Mouse (Mus musculus) spleen, postnatal 10 days (tissue): ENCODE measurements around the gene Bcat1.
"Not testable (repeated sequence)": the region's sequence is repeated elsewhere in the genome, so short reads cannot be mapped to it uniquely, and the experiment has no call there.

Experiments used
- DNase-seq, 2 experiments: peaks; one replicate each; pipeline ENCODE4 v3.0.0; 2021 to 2022; ENCODE audit warnings: low spot score in 2 of 2

Gene Bcat1

GRCm38 (mm10) chr6:145093038-145093622 is 17.1 kb upstream of the Bcat1 start:
- DNase-seq: not testable (repeated sequence)

DNA sequence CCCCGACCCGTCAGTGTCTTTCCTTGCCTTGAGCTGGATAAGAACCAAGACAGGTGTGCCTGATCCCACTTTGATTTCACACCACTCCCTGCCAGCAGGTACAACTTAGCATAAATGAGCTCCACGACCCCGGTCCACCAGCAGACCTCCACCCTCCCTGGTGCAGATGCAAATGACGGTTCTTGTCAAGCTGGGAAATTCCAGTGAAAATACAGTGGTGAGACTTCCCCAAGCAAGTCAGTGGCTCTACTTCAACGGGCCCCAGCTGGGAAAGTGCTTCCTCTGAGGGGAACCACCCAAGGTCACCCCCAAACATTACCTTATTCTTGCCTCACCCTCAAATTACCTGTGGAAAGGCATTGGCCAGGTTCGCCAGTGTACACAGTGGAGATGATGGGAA is 16.0 kb upstream of the Bcat1 start:
- DNase-seq: no peak

DNA sequence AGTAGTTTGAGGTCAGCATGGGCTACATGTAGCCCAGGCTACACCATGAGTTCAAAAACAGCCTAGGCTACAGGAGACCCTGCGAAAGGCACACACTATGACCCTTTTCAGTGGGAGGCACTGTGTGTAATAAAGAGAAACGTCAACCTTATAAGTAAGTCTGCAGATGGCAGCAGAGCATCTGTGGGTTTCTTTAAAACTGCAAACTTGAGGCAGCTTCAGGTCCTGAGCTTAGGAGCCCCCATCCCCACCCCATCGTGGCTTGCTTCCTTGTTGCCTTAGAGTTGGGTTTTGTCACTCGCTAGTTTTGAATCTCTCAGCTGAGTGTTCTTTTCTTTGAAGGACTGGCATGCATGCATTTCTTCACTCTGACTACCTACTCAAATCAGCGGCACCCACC is 14.9 kb upstream of the Bcat1 start:
- no peak for DNase-seq

DNA sequence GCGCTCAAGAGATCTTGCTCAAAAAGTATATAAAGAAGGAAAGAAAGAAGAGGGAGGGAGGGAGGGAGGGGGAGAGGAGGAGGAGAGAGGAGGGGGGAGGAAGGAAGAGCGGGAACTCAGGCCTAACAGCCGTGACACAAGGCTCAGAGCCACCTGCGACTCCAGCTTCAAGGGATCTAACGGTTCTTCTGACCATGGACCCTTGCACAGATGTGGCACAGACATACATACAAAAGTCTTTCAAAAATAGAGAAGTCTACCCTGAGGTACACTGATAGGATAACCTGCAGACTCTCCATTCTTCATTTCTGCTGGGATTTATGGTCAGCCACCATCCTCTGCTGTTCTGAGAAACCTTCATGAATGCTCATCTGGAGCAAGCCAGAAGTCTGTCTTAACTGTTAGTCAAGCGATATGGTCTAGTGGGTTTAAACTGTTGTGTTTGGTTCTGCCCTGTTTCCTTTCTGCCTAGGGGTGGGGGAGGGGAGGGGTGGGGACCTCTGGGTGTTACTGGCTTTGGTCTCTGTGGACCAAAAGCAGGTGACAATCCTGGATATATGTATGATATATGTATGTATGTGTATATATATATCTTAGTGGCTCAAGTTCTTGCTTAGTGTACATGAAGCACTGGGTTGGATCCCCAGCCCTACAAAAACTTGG is 14.3 kb upstream of the Bcat1 start:
- DNase-seq: no peak

DNA sequence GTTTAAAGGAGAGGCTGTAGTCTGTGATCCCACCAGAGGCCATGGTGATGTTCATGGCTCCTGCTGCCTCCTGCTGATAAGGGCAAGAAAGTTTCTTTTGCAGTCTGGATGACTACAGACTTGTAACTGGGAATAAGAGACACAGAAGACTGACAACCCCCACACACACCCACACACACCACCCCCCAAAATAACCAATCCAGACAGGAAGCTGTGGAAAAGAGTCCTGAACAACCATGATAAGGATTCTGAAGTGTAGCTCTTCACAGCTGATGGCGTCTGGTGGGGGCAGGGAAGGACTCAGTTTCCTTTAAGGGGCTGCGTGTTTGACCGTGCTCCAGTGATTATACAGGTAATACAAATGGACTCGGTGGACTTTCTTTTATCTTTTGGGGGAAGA is 13.4 kb upstream of the Bcat1 start:
- DNase-seq: no peak

GRCm38 (mm10) chr6:145088451-145089113 is 12.6 kb upstream of the Bcat1 start:
- no peak for DNase-seq

GRCm38 (mm10) chr6:145084343-145085117 is 8.5 kb upstream of the Bcat1 start:
- no peak for DNase-seq

GRCm38 (mm10) chr6:145081721-145082120 is 5.7 kb upstream of the Bcat1 start:
- no peak for DNase-seq

DNA sequence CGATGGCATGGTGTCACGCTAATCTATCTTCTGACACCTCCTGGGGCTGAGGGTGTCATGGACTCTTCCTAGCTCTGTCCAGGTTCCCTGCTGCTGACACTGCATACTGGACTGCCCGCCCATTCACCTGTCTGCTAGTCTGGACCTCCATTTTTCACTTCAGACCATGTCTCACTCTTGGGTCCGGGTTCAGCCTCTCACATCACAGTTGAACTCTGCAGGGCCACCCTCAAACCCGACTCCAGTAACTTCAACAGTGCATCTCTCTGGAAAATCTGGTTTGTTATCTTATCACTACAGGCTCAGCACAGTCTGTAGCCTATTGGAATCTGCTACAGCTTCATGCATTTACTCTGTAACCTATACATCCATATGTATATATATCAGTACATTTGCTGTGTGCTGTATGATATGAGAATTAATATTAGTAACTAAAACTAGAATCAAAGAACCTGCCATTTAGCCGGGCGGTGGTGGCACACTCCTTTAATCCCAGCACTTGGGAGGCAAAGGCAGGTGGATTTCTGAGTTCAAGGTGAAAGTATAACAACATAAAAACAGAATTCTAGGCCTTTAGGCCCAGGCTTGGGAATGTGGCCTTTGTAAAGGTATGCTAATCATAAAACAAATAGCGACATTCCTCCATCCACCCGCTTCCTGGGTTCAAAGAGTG is 3.2 kb upstream of the Bcat1 start:
- DNase-seq: no peak

DNA sequence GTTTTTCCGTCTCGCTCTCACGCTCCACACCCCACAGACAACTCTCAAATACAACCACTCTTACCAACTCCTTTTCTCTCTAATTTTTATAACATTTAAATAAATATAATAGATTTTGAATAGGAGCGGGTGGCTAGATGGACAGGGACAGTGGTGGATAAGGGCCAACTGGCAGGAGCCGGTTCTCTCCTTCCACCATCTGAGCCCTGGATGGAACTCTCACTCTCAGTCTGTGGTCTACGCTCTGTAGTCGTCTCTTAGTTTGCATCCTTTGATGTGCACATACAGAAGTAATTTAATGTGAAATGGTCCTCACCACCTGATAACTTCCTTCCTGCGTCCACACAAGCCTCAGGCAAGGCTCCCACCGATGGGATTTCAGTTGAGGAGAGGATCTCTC is 302 bp upstream of the Bcat1 start:
- DNase-seq: no peak

DNA sequence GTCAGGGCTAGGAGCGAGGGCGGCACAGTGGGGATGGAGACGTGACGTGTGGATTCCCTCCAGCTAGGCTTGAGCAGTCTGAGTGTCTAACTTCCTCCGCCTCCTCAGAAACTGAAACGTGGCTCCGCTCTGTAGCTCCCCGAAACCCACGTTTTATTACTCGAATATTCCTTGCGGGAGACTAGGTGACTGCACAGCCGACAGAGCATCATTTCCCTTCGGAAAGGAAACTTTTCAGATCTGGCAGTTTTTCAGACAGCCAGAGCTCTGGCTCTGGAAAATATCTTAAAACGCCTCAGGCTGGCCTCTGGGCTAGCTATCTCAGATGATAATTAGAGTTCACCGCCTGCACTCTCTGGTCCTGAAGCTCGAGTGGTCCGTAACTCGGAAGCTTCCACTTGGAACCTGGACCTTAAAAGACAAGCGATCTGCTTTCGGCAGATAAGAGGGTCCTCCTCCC is 866 bp downstream of the Bcat1 start:
- DNase-seq: no peak

GRCm38 (mm10) chr6:145074461-145074860 is 1.5 kb downstream of the Bcat1 start:
- no peak for DNase-seq

GRCm38 (mm10) chr6:145069921-145070320 is 6.1 kb downstream of the Bcat1 start:
- no peak for DNase-seq

DNA sequence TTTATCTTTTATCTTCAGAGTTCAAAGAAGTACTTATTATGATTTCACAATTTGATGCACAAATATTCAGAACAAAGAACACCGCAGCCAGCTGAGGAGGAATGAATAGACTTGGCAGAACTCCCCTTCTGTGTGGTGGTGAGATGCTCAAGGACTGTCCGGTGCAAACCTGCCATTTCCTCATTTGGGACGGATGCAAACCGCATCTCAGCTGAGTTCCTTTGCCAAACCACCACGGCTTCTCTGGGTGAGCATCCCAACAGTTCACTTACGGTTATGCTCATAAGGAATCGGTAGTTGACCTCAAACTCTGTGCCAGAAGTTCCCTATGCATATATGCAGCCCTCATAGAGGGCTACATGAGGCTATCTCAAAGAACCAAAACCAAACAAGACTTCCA is 6.6 kb downstream of the Bcat1 start:
- no peak for DNase-seq

- DNase-seq: no peak
Observed at GRCm38 (mm10) chr6:145067679-145068078, 8.3 kb downstream of the Bcat1 start.

GRCm38 (mm10) chr6:145066416-145066815 is 9.6 kb downstream of the Bcat1 start:
- DNase-seq: no peak

DNA sequence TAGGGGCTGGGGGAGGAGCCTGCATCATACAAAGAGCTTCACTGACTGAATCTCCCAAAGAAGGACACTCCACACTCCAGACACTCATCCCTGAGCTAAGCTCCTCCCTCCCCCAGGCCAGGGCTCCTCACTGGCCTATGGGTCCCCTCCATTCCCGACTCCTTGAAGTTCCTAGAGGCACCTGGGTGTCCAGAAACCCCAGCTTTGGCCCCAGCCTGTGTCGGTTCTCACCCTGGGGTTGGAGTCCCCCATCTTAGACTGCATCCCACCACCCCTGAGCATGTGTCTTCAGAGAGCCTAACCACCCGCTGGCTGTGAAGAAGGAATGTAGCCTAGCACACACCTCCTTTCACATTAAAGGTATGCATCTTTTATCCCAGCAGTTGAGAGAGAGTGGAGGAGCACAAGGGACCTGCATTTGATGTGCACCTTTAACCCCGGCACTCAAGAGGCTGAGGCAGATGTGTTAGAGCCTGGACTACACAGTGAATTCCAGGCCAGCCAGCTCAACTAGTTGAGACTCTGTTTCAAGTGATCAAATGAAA is 10.6 kb downstream of the Bcat1 start:
- DNase-seq: no peak

DNA sequence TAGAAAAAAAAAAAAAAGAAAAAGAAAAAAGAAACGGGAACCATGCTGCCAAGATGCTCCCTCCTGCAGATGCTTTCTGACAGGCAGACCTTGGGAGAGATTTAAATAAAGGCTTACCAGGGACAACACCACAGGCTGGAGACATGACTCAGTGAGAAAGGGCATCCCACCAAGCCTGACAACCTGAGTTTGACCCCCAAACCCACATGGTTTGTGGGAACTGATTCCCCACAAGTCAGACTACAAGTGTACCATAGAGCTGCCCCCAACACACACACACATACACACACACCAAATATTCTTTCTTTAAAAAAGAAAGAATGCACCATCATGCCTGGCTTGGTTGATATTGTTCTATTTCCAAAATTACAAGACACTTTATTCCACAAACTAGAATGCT is 11.9 kb downstream of the Bcat1 start:
- no peak for DNase-seq

DNA sequence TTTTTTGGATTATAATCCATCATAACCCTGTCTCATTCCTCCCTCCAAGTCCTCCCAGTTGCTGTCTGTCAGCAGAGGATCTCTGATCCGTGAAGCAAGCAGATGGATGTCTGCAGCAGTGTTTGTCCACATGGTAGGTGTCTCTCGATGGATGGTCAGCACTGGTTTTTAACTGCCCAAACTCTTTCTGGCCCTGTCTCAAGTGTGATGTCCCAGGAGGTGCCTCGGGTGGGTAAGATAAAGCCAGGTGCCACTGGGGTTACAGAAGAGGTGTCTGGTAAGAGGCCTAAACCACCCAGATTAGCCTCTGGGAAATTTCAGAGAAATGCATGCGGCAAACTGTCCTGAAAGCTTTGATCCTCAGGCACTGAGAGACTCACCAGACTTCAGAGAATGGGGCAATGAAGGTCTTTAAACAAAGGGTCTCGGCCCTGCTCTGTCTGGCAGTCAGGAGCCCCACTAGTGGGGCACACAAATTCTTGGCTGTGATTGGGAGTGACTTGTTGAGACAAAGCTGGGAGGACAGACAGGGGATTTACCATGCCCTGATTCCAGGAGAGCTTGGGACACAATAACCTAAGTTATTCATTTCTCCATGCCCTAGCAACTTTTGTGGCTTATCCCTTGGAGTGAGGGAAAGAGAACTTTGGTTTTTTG is 12.6 kb downstream of the Bcat1 start:
- no peak for DNase-seq

GRCm38 (mm10) chr6:145062763-145063162 is 13.2 kb downstream of the Bcat1 start:
- DNase-seq: no peak

DNA sequence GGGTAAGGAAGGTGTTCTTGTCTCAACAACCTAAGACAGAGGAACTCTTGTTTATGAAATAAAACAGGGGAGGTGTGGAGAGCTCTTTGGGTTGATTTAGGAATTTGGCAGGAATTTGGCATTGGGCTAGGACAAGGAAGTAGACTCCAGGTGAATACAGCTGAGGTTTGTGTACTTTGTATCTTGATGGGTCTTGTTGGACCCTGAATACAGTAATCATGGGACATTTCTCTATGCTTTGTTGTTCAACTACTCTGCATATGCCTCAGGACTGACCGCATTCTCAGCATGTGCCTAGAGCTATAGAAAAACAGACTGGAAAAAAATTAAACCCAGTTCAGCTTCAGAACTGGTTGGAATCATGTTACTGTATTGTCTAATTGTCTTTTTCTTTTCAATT is 14.6 kb downstream of the Bcat1 start:
- no peak for DNase-seq
